Mouse (Mus musculus) liver, adult 2 months (tissue): ENCODE data around the gene Kif22. TPM values are rescaled to one million over a fixed set of nuclear protein-coding genes. Genes with fewer than 3 reads are reported as not detected.
A peak's percentile ranks its signal among the peaks of the same experiment; 100 is the strongest.

Experiments used
- DNase-seq: peaks from one replicate; pipeline ENCODE4 v3.0.0-alpha.2; 2011; ENCODE audit warnings: low read depth, low spot score; ENCODE audit errors: extremely low read depth
- H3K27ac ChIP-seq: fragments of 200-500 bp; replicated peaks from 2 replicates; pipeline ENCODE4 v1.5.1; 2012; ENCODE audit warnings: low read depth, mild to moderate bottlenecking, control low read depth, inconsistent platforms, low read length; ENCODE audit not compliant: insufficient read depth
- H3K27me3 ChIP-seq: fragments of 200-500 bp; 2 replicates; pipeline ENCODE4 v1.6.1; 2012; ENCODE audit warnings: mild to moderate bottlenecking, moderate library complexity, low read length, inconsistent platforms; ENCODE audit not compliant: control insufficient read depth, insufficient read depth
- H3K36me3 ChIP-seq: fragments of 200-500 bp; 2 replicates; pipeline ENCODE4 v1.6.1; 2012; ENCODE audit warnings: low read length, inconsistent platforms; ENCODE audit not compliant: control insufficient read depth, insufficient read depth
- H3K4me1 ChIP-seq: fragments of 200-500 bp; 2 replicates; pipeline ENCODE4 v1.6.1; 2011; ENCODE audit warnings: low read length; ENCODE audit not compliant: control insufficient read depth, insufficient read depth
- H3K4me3 ChIP-seq: fragments of 200-500 bp; 2 replicates; pipeline ENCODE4 v1.5.1; 2011; ENCODE audit warnings: low read depth, mild to moderate bottlenecking, control low read depth, low read length, moderate library complexity; ENCODE audit not compliant: insufficient read depth
- H3K79me2 ChIP-seq: fragments of 200-500 bp; 2 replicates; pipeline ENCODE4 v1.6.1; 2012; ENCODE audit warnings: inconsistent platforms, mild to moderate bottlenecking, low read length, moderate library complexity; ENCODE audit not compliant: control insufficient read depth, insufficient read depth
- H3K9ac ChIP-seq: fragments of 200-500 bp; 2 replicates; pipeline ENCODE4 v1.6.1; 2012; ENCODE audit warnings: low read depth, mild to moderate bottlenecking, control low read depth, inconsistent platforms, low read length
- CTCF ChIP-seq: fragments of 200-500 bp; IDR thresholded peaks from 2 replicates; pipeline ENCODE4 v1.5.1; 2011; ENCODE audit warnings: low read depth, low read length, control low read depth
- POLR2A ChIP-seq: fragments of 200-500 bp; IDR thresholded peaks from 2 replicates; pipeline ENCODE4 v1.6.1; 2011; ENCODE audit warnings: low read length, control low read depth; ENCODE audit not compliant: insufficient read depth; ENCODE audit errors: extremely low read depth
- WGBS: fragments of 180-500 bp; shearing (Covaris S2); methylation state at CpG from one replicate; pipeline ENCODE4 v1.1.7; 2018; 5-methylcytosine and 5-hydroxymethylcytosine counted together
- polyA plus RNA-seq: library from polyadenylated mRNA; depleted of rRNA; stranded (reverse); fragments of >200 nt; gene quantifications from 2 replicates; pipeline ENCODE4 v1.2.3, GENCODE M21; 2012
- total RNA-seq: library from RNA; depleted of rRNA; stranded (reverse); fragments of >200 nt; gene quantifications from 2 replicates; pipeline ENCODE4 v1.2.3, GENCODE M21; 2014

Kif22 gene
- total and polyA plus RNA-seq, 2 experiments: 0.37 to 0.44 TPM

DNA sequence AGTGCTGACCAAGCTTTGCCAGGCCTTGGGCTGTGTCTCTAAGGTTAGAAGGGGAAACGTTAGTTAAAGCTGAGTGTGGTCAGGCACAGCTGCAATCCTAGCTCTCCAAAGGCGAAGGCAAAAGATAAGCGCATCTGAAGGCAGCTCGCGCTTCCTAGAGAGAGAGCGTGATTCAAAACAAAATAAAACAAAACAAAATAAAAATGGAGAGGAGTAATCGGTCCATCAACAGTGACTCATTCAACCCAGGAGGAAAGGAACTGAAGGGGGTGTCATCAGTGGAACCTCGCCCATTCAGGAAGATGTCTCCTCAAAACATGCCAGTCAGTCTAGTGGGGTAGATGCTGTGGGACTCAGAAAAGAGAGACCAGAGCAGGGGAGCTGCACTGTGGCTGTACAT, 40.0 kb upstream of the Kif22 start:
- Histone ChIP-seq H3K79me2 (no peaks in the 10 kb centered on the region), H3K9ac (no peak overlapping the region), H3K36me3 (no peaks in the 10 kb centered on the region), H3K4me1 (no peaks in the 10 kb centered on the region), H3K4me3 (no peak overlapping the region), H3K27ac (no peak overlapping the region), H3K27me3 (no peaks in the 10 kb centered on the region)
- TF ChIP-seq POLR2A (no peak), CTCF (no peak)
- WGBS: 79% methylated on average over 8 of the region's 8 CpGs
- no peak for DNase-seq

DNA sequence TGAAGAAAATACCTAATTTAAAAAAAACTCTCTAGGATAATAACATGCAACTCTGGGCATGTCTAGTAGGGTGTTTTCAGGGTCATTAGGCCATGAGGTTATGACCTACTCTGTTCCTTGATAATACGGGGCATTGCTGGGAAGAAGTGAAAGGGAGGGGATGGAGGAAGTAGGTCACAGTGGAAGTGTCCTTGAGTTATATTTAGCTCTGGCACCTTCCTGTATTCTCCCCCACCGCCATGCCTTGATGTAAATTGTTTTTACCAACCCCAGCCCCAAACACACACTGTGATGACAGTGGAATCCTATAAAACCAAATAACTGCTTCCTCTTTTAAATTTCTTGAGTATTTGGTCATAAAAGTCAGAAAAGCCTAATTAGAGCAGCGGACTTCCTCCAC, 37.8 kb upstream of the Kif22 start:
- no peak overlapping the region for H3K27ac ChIP-seq
- WGBS: 71% methylated on average over 3 of the region's 3 CpGs

DNA sequence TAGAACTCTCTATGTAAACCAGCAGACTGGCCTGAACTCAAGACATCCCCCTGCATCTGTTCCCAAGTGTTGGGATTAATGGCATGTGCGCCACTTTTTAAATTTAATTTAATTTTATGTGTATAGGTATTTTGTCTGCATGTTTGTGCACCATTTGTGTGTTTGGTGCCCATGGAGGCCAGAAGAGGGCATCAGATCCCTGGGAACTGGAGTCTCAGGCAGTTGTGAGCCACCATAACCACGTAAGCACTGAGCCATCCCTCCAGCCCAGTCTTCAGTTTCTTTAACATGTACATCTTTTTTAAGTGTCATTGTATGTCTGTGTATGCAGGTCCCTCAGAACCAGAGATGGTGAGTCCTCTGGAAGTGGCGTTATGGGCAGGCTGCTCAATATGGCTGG, 35.4 kb upstream of the Kif22 start:
- H3K27me3 ChIP-seq: no peaks in the 10 kb centered on the region
- 97% methylated on average over 3 of the region's 3 CpGs for WGBS
- TF ChIP-seq CTCF: no peak
- no peak for TF ChIP-seq POLR2A
- no peak overlapping the region for H3K9ac ChIP-seq
- H3K36me3 ChIP-seq: no peaks in the 10 kb centered on the region
- H3K27ac ChIP-seq: no peak overlapping the region
- no peak for DNase-seq
- H3K4me3 ChIP-seq: no peak overlapping the region
- no peaks in the 10 kb centered on the region for H3K79me2 ChIP-seq
- no peaks in the 10 kb centered on the region for H3K4me1 ChIP-seq

More for the DNA sequence above, 37.8 kb upstream of the Kif22 start:
- H3K4me3 ChIP-seq: no peak overlapping the region
- no peak for TF ChIP-seq CTCF
- TF ChIP-seq POLR2A: no peak
- peak; percentile 23 for DNase-seq
- H3K79me2 ChIP-seq: no peaks in the 10 kb centered on the region
- H3K4me1 ChIP-seq: no peaks in the 10 kb centered on the region
- H3K27me3 ChIP-seq: no peaks in the 10 kb centered on the region
- H3K36me3 ChIP-seq: no peaks in the 10 kb centered on the region
- H3K9ac ChIP-seq: no peak overlapping the region

DNA sequence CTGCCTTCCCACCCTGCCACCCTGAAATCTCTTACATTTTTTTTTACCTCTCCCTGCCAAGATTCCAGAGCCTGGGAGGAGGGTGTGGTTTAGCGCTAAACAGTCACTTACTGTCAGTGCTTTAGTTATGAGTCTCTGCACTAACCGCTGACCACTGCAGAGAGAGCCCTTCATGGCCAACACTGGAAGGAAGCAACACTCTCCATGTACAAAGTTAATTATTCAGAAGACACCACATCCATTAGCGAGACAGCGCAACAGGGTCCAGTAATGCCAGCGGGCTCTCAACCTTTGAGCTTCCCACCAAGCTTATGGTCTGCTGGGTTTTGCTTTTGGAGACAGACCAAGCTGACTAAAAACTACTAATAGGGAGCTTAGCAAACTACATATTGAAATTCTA, 33.9 kb upstream of the Kif22 start:
- H3K79me2 ChIP-seq: no peaks in the 10 kb centered on the region
- TF ChIP-seq CTCF: no peak
- no peak for TF ChIP-seq POLR2A
- DNase-seq: no peak
- H3K36me3 ChIP-seq: no peaks in the 10 kb centered on the region
- no peak overlapping the region for H3K4me3 ChIP-seq
- H3K27me3 ChIP-seq: no peaks in the 10 kb centered on the region
- H3K4me1 ChIP-seq: no peaks in the 10 kb centered on the region
- no peak overlapping the region for H3K27ac ChIP-seq
- no peak overlapping the region for H3K9ac ChIP-seq
- WGBS: 96% methylated on average over 5 of the region's 5 CpGs

DNA sequence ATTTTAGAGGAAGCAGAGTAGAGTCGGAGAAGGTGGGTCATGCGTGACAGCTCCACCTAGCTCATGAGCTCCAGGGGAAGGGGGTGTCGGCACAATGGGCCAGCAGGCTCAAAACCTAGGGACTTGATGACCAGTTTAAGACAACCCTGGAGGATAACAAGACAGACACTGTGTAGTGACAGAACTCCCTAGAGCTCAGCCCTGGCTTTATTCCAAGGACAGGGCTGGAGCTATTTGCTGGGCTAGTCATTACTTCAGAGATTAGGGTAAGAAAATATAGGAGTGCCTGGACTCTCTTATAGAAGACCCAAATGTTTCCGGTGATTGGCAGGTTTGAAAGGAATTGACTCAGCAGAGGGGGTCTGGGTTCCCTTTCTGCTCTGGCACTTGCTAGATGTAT, 30.9 kb upstream of the Kif22 start:
- no peak overlapping the region for H3K27ac ChIP-seq
- H3K79me2 ChIP-seq: no peaks in the 10 kb centered on the region
- no peaks in the 10 kb centered on the region for H3K36me3 ChIP-seq
- H3K9ac ChIP-seq: no peak overlapping the region
- 94% methylated on average over 4 of the region's 4 CpGs for WGBS
- H3K4me1 ChIP-seq: no peaks in the 10 kb centered on the region
- H3K27me3 ChIP-seq: no peaks in the 10 kb centered on the region
- DNase-seq: no peak
- TF ChIP-seq POLR2A (no peak), CTCF (no peak)
- H3K4me3 ChIP-seq: no peak overlapping the region

DNA sequence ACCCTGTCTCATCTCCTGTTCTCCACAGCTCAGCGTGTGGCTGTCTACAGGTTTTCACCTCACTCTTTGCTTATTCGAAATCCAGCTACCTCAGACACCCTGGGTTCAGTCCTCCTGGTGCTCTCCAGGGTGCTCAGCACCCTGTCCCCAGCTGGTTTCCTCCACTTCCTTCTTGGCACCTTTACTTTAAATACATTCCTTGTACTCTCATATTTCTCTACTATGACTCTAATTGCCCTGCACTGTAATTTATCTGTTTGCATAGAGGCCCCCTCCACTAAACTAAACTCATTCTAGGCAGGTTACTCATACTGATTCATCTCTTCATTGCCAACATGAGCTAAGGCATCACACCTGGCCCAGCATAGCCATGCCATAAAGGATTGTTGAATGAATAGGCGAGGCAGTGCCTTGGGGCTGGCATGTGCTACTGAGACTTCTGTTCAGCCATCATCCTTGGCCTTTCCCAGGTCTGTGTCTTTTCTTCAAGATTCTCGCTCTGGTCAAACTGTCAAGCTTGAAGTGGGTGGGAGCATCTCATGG, 28.7 kb upstream of the Kif22 start:
- WGBS: 82% methylated on average over 4 of the region's 4 CpGs
- no peaks in the 10 kb centered on the region for H3K4me1 ChIP-seq
- H3K79me2 ChIP-seq: no peaks in the 10 kb centered on the region
- TF ChIP-seq POLR2A: no peak
- no peak for TF ChIP-seq CTCF
- no peaks in the 10 kb centered on the region for H3K36me3 ChIP-seq
- no peak overlapping the region for H3K27ac ChIP-seq
- no peak overlapping the region for H3K9ac ChIP-seq
- DNase-seq: no peak
- no peak overlapping the region for H3K4me3 ChIP-seq
- H3K27me3 ChIP-seq: no peaks in the 10 kb centered on the region
